Mouse (Mus musculus): ENCODE results near the gene Fank1.

- no peak for TF ChIP-seq POLR2A (IDR thresholded peaks at IDR 0.05; ENCODE audit: borderline replicate concordance, control insufficient read depth, low read depth, low read length)
- TF ChIP-seq CTCF (IDR thresholded peaks at IDR 0.05; ENCODE audit: control insufficient read depth, insufficient read depth, low read length): no peak
These were observed 74.1 kb downstream of the Fank1 start for GRCm38 (mm10) chr7:133850735-133851134.

Measured in bone marrow, adult 2 months (tissue).